Mouse (Mus musculus) megakaryocyte, embryonic 14.5 days (primary cell): ENCODE measurements around the gene Slc22a23.

ENCODE experiments used
- FLI1 ChIP-seq: IDR thresholded peaks from 2 replicates; pipeline ENCODE4 v1.6.1; 2012; ENCODE audit warnings: low read length, inconsistent platforms, mixed read lengths
- GATA1 ChIP-seq: IDR thresholded peaks from 3 replicates; pipeline ENCODE4 v1.6.1; 2012; ENCODE audit warnings: mixed read lengths, low read length, inconsistent platforms, borderline replicate concordance

DNA sequence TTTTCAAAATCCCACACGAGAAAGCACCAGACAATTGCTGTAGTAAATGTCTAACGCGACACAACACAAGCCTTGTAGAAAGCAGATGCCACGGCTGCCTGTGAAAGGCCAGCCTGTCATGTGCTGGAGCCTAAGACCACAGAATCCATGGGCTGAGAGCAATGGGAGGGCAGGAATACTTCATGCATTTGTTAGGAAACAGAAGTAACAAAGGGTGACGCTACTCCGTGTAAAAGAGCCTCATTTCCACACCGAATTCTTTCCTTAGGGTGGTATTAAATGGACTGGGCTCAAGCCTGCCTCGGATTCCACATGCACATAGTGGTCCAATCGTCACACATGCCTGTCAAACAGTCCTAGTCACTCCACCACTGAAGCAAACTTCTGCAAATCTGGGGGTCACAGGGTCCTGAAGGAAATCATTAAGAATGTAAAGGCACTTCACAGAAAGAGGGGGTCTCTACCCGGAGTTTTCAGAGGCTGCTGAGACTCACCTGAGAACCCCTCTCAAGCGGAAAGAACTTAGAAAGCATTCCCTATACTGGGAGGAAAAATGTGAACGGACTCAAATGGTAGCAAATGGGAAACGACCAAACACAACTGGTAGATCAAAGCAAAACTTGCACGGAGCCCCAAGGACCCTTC is 106.2 kb downstream of the Slc22a23 start:
- no peak for TF ChIP-seq FLI1
- TF ChIP-seq GATA1 = no peak
